Mouse (Mus musculus): ENCODE measurements around the gene Mctp2. TPM values are rescaled to one million over a fixed set of nuclear protein-coding genes. Genes with fewer than 3 reads are reported as not detected.

Mctp2 gene
- polyA plus RNA-seq, 1 experiment = 7.1 TPM

- Histone ChIP-seq H3K4me3 (replicated peaks; ENCODE audit: control insufficient read depth, low read depth, low read length) (no peak overlapping the region), H3K27ac (ENCODE audit: control insufficient read depth, insufficient read depth, low read depth, low read length, poor library complexity) (no peak overlapping the region), H3K4me1 (ENCODE audit: control insufficient read depth, insufficient read depth, low read length) (no peaks in the 10 kb centered on the region)
- TF ChIP-seq CTCF (IDR thresholded peaks at IDR 0.05; ENCODE audit: control insufficient read depth, insufficient read depth, low read length) (no peak), POLR2A (IDR thresholded peaks at IDR 0.05; ENCODE audit: borderline replicate concordance, control insufficient read depth, low read depth, low read length) (no peak)
- WGBS = 77% methylated on average over 7 of the region's 7 CpGs
Measured at GRCm38 (mm10) chr7:72231182-72231877, 75.1 kb downstream of the Mctp2 start.

GRCm38 (mm10) chr7:72229925-72230324 is 76.5 kb downstream of the Mctp2 start:
- H3K27ac ChIP-seq (ENCODE audit: control insufficient read depth, insufficient read depth, low read depth, low read length, poor library complexity) = no peak overlapping the region
- no peaks in the 10 kb centered on the region for H3K4me1 ChIP-seq (ENCODE audit: control insufficient read depth, insufficient read depth, low read length)
- no peak for TF ChIP-seq POLR2A (IDR thresholded peaks at IDR 0.05; ENCODE audit: borderline replicate concordance, control insufficient read depth, low read depth, low read length)
- no peak for TF ChIP-seq CTCF (IDR thresholded peaks at IDR 0.05; ENCODE audit: control insufficient read depth, insufficient read depth, low read length)
- 84% methylated on average over 7 of the region's 7 CpGs for whole genome bisulfite sequencing
- no peak overlapping the region for H3K4me3 ChIP-seq (replicated peaks; ENCODE audit: control insufficient read depth, low read depth, low read length)

- TF ChIP-seq POLR2A (IDR thresholded peaks at IDR 0.05; ENCODE audit: borderline replicate concordance, control insufficient read depth, low read depth, low read length) = no peak
- no peak for TF ChIP-seq CTCF (IDR thresholded peaks at IDR 0.05; ENCODE audit: control insufficient read depth, insufficient read depth, low read length)
- H3K4me1 ChIP-seq (ENCODE audit: control insufficient read depth, insufficient read depth, low read length) = no peaks in the 10 kb centered on the region
- H3K27ac ChIP-seq (ENCODE audit: control insufficient read depth, insufficient read depth, low read depth, low read length, poor library complexity) = no peak overlapping the region
- 85% methylated on average over 5 of the region's 5 CpGs for WGBS
- H3K4me3 ChIP-seq (replicated peaks; ENCODE audit: control insufficient read depth, low read depth, low read length) = no peak overlapping the region
Measured at GRCm38 (mm10) chr7:72223558-72223957, 82.8 kb downstream of the Mctp2 start.

GRCm38 (mm10) chr7:72222532-72222931 is 83.9 kb downstream of the Mctp2 start:
- TF ChIP-seq CTCF (IDR thresholded peaks at IDR 0.05; ENCODE audit: control insufficient read depth, insufficient read depth, low read length) = no peak
- no peak for TF ChIP-seq POLR2A (IDR thresholded peaks at IDR 0.05; ENCODE audit: borderline replicate concordance, control insufficient read depth, low read depth, low read length)
- Histone ChIP-seq H3K4me1 (ENCODE audit: control insufficient read depth, insufficient read depth, low read length) (no peaks in the 10 kb centered on the region), H3K27ac (ENCODE audit: control insufficient read depth, insufficient read depth, low read depth, low read length, poor library complexity) (no peak overlapping the region), H3K4me3 (replicated peaks; ENCODE audit: control insufficient read depth, low read depth, low read length) (no peak overlapping the region)
- WGBS = 90% methylated on average over 8 of the region's 8 CpGs

GRCm38 (mm10) chr7:72218048-72218447 is 88.4 kb downstream of the Mctp2 start:
- Histone ChIP-seq H3K4me3 (replicated peaks; ENCODE audit: control insufficient read depth, low read depth, low read length) (no peak overlapping the region), H3K4me1 (ENCODE audit: control insufficient read depth, insufficient read depth, low read length) (no peaks in the 10 kb centered on the region), H3K27ac (ENCODE audit: control insufficient read depth, insufficient read depth, low read depth, low read length, poor library complexity) (no peak overlapping the region)
- 48% methylated on average over 7 of the region's 7 CpGs for WGBS
- TF ChIP-seq CTCF (IDR thresholded peaks at IDR 0.05; ENCODE audit: control insufficient read depth, insufficient read depth, low read length) = no peak
- no peak for TF ChIP-seq POLR2A (IDR thresholded peaks at IDR 0.05; ENCODE audit: borderline replicate concordance, control insufficient read depth, low read depth, low read length)

GRCm38 (mm10) chr7:72215563-72216215 is 90.7 kb downstream of the Mctp2 start:
- Histone ChIP-seq H3K27ac (ENCODE audit: control insufficient read depth, insufficient read depth, low read depth, low read length, poor library complexity) (no peak overlapping the region), H3K4me1 (ENCODE audit: control insufficient read depth, insufficient read depth, low read length) (no peaks in the 10 kb centered on the region), H3K4me3 (replicated peaks; ENCODE audit: control insufficient read depth, low read depth, low read length) (no peak overlapping the region)
- 82% methylated on average over 5 of the region's 5 CpGs for WGBS
- TF ChIP-seq CTCF (IDR thresholded peaks at IDR 0.05; ENCODE audit: control insufficient read depth, insufficient read depth, low read length) (no peak), POLR2A (IDR thresholded peaks at IDR 0.05; ENCODE audit: borderline replicate concordance, control insufficient read depth, low read depth, low read length) (no peak)

GRCm38 (mm10) chr7:72210201-72210600 is 96.2 kb downstream of the Mctp2 start:
- 84% methylated on average over 5 of the region's 5 CpGs for WGBS
- H3K27ac ChIP-seq (ENCODE audit: control insufficient read depth, insufficient read depth, low read depth, low read length, poor library complexity) = no peak overlapping the region
- H3K4me3 ChIP-seq (replicated peaks; ENCODE audit: control insufficient read depth, low read depth, low read length) = no peak overlapping the region
- TF ChIP-seq CTCF (IDR thresholded peaks at IDR 0.05; ENCODE audit: control insufficient read depth, insufficient read depth, low read length) = no peak
- TF ChIP-seq POLR2A (IDR thresholded peaks at IDR 0.05; ENCODE audit: borderline replicate concordance, control insufficient read depth, low read depth, low read length) = no peak
- H3K4me1 ChIP-seq (ENCODE audit: control insufficient read depth, insufficient read depth, low read length) = no peaks in the 10 kb centered on the region

GRCm38 (mm10) chr7:72209296-72209695 is 97.1 kb downstream of the Mctp2 start:
- WGBS = 82% methylated on average over 5 of the region's 5 CpGs
- no peak overlapping the region for H3K4me3 ChIP-seq (replicated peaks; ENCODE audit: control insufficient read depth, low read depth, low read length)
- TF ChIP-seq CTCF (IDR thresholded peaks at IDR 0.05; ENCODE audit: control insufficient read depth, insufficient read depth, low read length) = no peak
- TF ChIP-seq POLR2A (IDR thresholded peaks at IDR 0.05; ENCODE audit: borderline replicate concordance, control insufficient read depth, low read depth, low read length) = no peak
- H3K4me1 ChIP-seq (ENCODE audit: control insufficient read depth, insufficient read depth, low read length) = no peaks in the 10 kb centered on the region
- no peak overlapping the region for H3K27ac ChIP-seq (ENCODE audit: control insufficient read depth, insufficient read depth, low read depth, low read length, poor library complexity)

All from bone marrow, adult 2 months (tissue).